8 mouse cellular contexts compared by ENCODE assay signal in the genomic region with DNA sequence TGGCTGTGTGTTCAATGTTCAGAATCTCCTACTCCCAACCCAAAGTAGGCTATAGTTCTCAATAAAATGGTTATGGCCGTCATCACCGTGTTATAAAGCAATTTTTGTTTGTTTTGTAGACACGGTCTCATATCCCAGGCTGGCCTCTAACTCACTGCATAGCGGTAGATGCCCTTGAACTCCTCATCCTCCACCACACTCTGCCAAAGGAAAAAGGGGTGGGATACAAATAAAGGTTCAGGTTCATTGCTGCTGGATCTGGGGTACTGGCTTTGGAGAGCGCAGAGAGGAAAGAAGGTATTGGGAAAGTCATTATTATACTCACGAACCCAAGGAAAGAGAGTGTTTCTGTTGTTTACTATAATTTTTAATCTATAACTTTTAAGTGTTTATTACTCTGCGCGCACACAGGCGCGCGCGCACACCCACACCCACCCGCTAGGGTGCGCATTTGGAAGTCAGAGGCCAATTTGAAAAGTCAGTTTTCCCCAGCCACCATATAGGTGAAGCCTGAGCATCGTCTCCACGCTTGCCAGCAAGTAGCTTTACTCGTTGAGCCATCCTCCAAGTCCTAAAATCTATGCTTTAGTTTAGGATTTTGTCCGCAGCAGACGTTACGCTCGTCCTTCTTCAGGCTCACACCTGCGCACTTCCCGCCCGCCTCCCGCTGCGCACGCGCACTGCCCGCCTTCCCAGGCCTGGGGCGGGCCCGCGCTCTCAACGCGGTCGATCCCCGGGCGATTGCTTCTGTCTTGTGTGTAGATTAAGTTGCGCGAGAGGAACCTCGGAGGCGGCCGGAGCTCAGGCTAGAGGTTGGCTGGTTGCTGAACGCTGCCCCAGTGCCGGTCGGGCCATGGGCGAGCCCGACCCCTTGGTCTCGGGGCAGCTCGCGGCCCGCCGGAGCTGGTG. TPM values are rescaled to one million over a fixed set of nuclear protein-coding genes. Genes with fewer than 3 reads are reported as not detected.
DNase-seq lines count a peak whose midpoint lies in the region; ATAC-seq and TF ChIP-seq lines count a peak whose summit lies in the region.

Rnf8 (plus strand) TSS at position 676 of the 909 bp plus-strand sequence.
Gm28043 (plus strand) TSS at position 762 of the 909 bp plus-strand sequence.

- H3K9ac ChIP-seq in kidney, embryonic 14.5 days (ENCODE audit: low read depth, low read length), result peak within 1 kb of the TSS; percentile 98
- peak within 1 kb of the TSS; percentile 98 for H3K9ac ChIP-seq in limb, embryonic 15.5 days

- peaks cover 8% of the 10 kb centered on the region for H3K36me3 ChIP-seq in kidney, embryonic 14.5 days (ENCODE audit: control insufficient read depth, insufficient read depth, low read length)
- H3K36me3 ChIP-seq in limb, embryonic 15.5 days, result peaks cover 9% of the 10 kb centered on the region

- no peaks in the 10 kb centered on the region for H3K9me3 ChIP-seq in kidney, embryonic 14.5 days (ENCODE audit: control insufficient read depth, low read length)
- H3K9me3 ChIP-seq in limb, embryonic 15.5 days, result no peaks in the 10 kb centered on the region

- peak within 1 kb of the TSS; percentile 64 for H3K27ac ChIP-seq in bone marrow macrophage, adult 2 months (ENCODE audit: insufficient read depth, low read depth, low read length)
- H3K27ac ChIP-seq in embryonic fibroblast, embryonic 13.5 days (ENCODE audit: insufficient read depth, low read length), result peak within 1 kb of the TSS; percentile 68
- peak within 1 kb of the TSS; percentile 97 for H3K27ac ChIP-seq in kidney, embryonic 14.5 days (ENCODE audit: low read depth, low read length)
- H3K27ac ChIP-seq in limb, embryonic 15.5 days, result peak within 1 kb of the TSS; percentile 94

- peak; percentile 74 for TF ChIP-seq CTCF in bone marrow macrophage, adult 2 months (IDR thresholded peaks at IDR 0.05; ENCODE audit: low read depth, low read length)
- TF ChIP-seq CTCF in embryonic fibroblast, embryonic 13.5 days (IDR thresholded peaks at IDR 0.05; ENCODE audit: borderline replicate concordance, insufficient read depth, low read length), result no peak

- no peak for TF ChIP-seq POLR2A in bone marrow macrophage, adult 2 months (IDR thresholded peaks at IDR 0.05; ENCODE audit: borderline replicate concordance, low read depth, low read length)
- TF ChIP-seq POLR2A in embryonic fibroblast, embryonic 13.5 days (IDR thresholded peaks at IDR 0.05; ENCODE audit: low read depth, low read length), result peak; percentile 92

- WGBS in kidney, embryonic 14.5 days, result 1% methylated on average over 52 of the region's 52 CpGs
- WGBS in limb, embryonic 15.5 days, result 2% methylated on average over 52 of the region's 52 CpGs

- peak within 1 kb of the TSS; percentile 87 for H3K4me3 ChIP-seq in bone marrow macrophage, adult 2 months (ENCODE audit: insufficient read depth, low read length)
- peak within 1 kb of the TSS; percentile 98 for H3K4me3 ChIP-seq in embryonic fibroblast, embryonic 13.5 days (ENCODE audit: insufficient read depth, low read length)
- peak within 1 kb of the TSS; percentile 97 for H3K4me3 ChIP-seq in kidney, embryonic 14.5 days (ENCODE audit: low read length)
- H3K4me3 ChIP-seq in limb, embryonic 15.5 days, result peak within 1 kb of the TSS; percentile 83

- peak; percentile 91 for ATAC-seq in kidney, embryonic 14.5 days (ENCODE audit: low FRiP score, low TSS enrichment)
- peak; percentile 88 for ATAC-seq in limb, embryonic 15.5 days (ENCODE audit: insufficient number of reproducible peaks, low FRiP score, low TSS enrichment, low read depth)

- peak within 1 kb of the TSS; percentile 67 for H3K4me2 ChIP-seq in kidney, embryonic 14.5 days (replicated peaks; ENCODE audit: low read depth, low read length)
- peak within 1 kb of the TSS; percentile 65 for H3K4me2 ChIP-seq in limb, embryonic 15.5 days

- DNase-seq in A20 (ENCODE audit: low read depth, low spot score), result peak; percentile 96
- DNase-seq in heart, adult 9 months (ENCODE audit: low spot score in 2 of 2), result peak; percentile 93 to 94
- peak; percentile 78 to 88 for DNase-seq in monocyte, adult 2 months (ENCODE audit: low read depth in 1 of 2, low spot score in 2 of 2)
- DNase-seq in spleen, postnatal 36 days (ENCODE audit: low spot score in 2 of 2), result peak; percentile 94 to 95

- H3K4me1 ChIP-seq in bone marrow macrophage, adult 2 months (ENCODE audit: control insufficient read depth, insufficient read depth, low read length), result peaks cover 15% of the 10 kb centered on the region
- H3K4me1 ChIP-seq in embryonic fibroblast, embryonic 13.5 days (ENCODE audit: control insufficient read depth, insufficient read depth, low read length), result no peaks in the 10 kb centered on the region
- H3K4me1 ChIP-seq in kidney, embryonic 14.5 days (ENCODE audit: control insufficient read depth, insufficient read depth, low read length), result peaks cover 15% of the 10 kb centered on the region; the same call in 1 of the 2 replicates
- peaks cover 29% of the 10 kb centered on the region for H3K4me1 ChIP-seq in limb, embryonic 15.5 days

- H3K27me3 ChIP-seq in kidney, embryonic 14.5 days (ENCODE audit: control insufficient read depth, insufficient read depth, low read length), result no peaks in the 10 kb centered on the region
- H3K27me3 ChIP-seq in limb, embryonic 15.5 days, result no peaks in the 10 kb centered on the region

RNA-seq across cellular contexts. Expression of gene Rnf8, which starts in this region (rescaled TPM):
- 20.2 and 22.5 TPM in 2 replicates for polyA plus RNA-seq in bone marrow macrophage, adult 2 months (2012; ENCODE audit: insufficient read depth, insufficient read length, missing spikeins)
- 22.9 and 32.4 TPM in 2 replicates for polyA plus RNA-seq in embryonic fibroblast, embryonic 13.5 days (2011; ENCODE audit: insufficient read length, low read depth, missing spikeins)
- polyA plus RNA-seq in kidney, embryonic 14.5 days (2014; fragmentation: Nextera tagmentation; extraction: Ambion mirVana), result 74.6 and 87.2 TPM in 2 replicates
- 67.3 and 68.8 TPM in 2 replicates for polyA plus RNA-seq in limb, embryonic 15.5 days (2015; fragmentation: Nextera tagmentation; extraction: Ambion mirVana)

RNA-seq across cellular contexts. Expression of gene Gm28043, which starts in this region (rescaled TPM):
- 2.8 and 3.3 TPM in 2 replicates for polyA plus RNA-seq in bone marrow macrophage, adult 2 months (2012; ENCODE audit: insufficient read depth, insufficient read length, missing spikeins)
- polyA plus RNA-seq in embryonic fibroblast, embryonic 13.5 days (2011; ENCODE audit: insufficient read length, low read depth, missing spikeins), result 2.1 and 2.7 TPM in 2 replicates
- 2.2 and 2.3 TPM in 2 replicates for polyA plus RNA-seq in kidney, embryonic 14.5 days (2014; fragmentation: Nextera tagmentation; extraction: Ambion mirVana)
- 2.5 and 2.8 TPM in 2 replicates for polyA plus RNA-seq in limb, embryonic 15.5 days (2015; fragmentation: Nextera tagmentation; extraction: Ambion mirVana)

Comparison
In these comparisons a context has a peak if more than half of its experiments do, and no peak if none do; other contexts are left out.
1. Peak in every context shown above with its lines: DNase-seq, ATAC-seq, H3K4me3 ChIP-seq and H3K27ac ChIP-seq.